Mouse (Mus musculus): Measurements from ENCODE around the gene Mtif3.

- TF ChIP-seq CTCF (IDR thresholded peaks at IDR 0.05; ENCODE audit: extremely low read depth, insufficient read depth, low read length) (peak; percentile 81), POLR2A (IDR thresholded peaks at IDR 0.05; ENCODE audit: extremely low read depth, insufficient read depth, low read length) (no peak)
Measured at GRCm38 (mm10) chr5:146914088-146914766, 49.4 kb downstream of the Mtif3 start.
